Mouse (Mus musculus) erythroid progenitor cell, adult 5-6 weeks (primary cell): ENCODE data around the gene Fga. TPM values are rescaled to one million over a fixed set of nuclear protein-coding genes. Genes with fewer than 3 reads are reported as not detected.

Source experiments
- ATAC-seq: replicated peaks from 2 replicates; pipeline ENCODE4 v1.8.0; 2016; ENCODE audit warnings: moderate number of reproducible peaks, mild to moderate bottlenecking, moderate TSS enrichment, inconsistent platforms; ENCODE audit not compliant: poor library complexity, low FRiP score, severe bottlenecking
- total RNA-seq, 2 experiments: library from RNA; stranded (forward) in 1 of 2; stranded (reverse) in 1 of 2; fragments of 150-400 nt in 1 of 2; fragments of 186-747, 209-891 nt in 1 of 2; gene quantifications; 2 replicates each; pipeline versions ENCODE4 v1.2.3 to v1.2.4; 2015 to 2017; ENCODE audit warnings: low replicate concordance in 2 of 2

Fga gene
- not detected in 2 replicates for total RNA-seq (2015; ENCODE audit: low replicate concordance)
- total RNA-seq (2017; ENCODE audit: low replicate concordance) = not detected in 2 replicates

DNA sequence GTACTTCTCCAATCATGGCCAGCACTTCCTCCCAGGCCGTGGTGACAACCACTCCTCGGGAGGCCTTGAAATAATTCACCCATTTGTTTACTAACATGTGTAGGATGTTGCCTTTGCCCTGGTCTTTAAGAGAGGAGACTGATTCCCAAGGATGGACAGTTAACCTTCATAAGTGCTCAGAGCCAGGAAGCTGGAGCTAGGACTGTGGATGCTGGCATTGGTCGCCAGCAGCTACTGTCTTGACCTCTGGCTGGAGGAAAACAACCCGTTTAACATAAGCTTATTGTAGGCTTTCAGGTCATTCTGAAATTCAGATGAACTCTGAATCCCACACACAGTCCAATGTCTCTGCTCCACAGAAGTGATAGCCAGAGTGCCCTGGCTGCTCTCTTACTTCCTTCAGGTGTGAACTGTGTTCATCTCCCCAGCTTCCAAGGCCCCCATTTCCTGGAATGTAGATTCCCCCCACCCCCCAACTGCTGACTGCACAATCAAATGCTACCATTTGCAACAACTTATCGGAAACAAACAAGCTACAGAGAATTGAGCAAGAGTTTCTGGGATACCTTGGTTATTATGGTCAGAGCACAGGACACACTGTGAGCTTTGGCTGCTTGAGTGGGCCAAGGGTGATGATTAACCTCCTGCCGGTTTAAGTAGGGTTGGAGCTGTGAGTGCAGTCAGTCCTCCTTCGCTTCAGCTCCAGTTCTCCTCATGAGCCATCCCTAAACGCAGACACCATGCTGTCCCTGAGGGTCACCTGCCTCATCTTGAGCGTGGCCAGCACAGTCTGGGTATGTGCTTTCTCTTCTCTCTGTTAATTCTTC is at the start of gene Fga:
Gene Fga (plus strand): TSS at position 602 of the 827 bp plus-strand sequence.
- no peak for ATAC-seq

DNA sequence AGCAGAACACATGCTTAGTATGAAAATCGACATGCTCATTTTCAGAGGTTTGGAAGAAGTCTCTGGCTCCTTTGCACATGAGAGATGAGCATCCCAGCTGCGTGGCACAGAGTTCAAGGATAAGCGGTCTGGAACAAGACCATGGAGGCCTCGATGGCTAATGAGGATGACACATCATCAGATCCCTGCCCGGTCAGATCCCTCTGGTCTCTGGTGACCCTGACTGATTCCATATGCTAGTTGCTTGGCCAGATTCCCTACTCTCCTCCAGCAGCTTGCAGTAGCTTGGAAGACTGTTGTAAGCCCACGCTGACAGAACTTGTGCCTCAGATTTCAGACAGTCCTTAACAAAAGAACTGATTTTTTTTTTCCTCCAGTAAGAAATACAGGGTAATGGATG is 45.1 kb upstream of the Fga start:
- ATAC-seq = no peak

DNA sequence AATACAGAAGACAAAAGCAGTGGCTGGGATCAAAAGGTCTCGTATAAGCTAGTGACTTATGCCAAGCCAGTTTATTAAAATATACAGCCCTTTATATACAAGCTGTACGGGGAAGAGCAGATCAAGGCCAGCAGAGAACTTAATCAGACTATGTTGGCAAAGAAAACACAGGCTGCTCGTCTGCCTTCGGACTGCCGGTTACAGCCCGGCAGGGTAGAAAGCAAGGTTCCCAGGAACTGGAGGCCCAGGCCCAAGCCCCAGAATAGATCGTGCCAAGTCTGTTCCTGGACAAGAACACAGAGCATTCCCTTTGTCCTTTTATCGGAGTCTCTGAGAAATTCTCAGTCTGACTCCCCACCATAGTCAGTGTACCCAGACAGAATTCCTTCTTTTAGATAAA is 44.0 kb upstream of the Fga start:
- no peak for ATAC-seq

- no peak for ATAC-seq
Measured at GRCm38 (mm10) chr3:82984840-82985239, 41.0 kb upstream of the Fga start.

GRCm38 (mm10) chr3:82991963-82992362 is 33.9 kb upstream of the Fga start:
- no peak for ATAC-seq

DNA sequence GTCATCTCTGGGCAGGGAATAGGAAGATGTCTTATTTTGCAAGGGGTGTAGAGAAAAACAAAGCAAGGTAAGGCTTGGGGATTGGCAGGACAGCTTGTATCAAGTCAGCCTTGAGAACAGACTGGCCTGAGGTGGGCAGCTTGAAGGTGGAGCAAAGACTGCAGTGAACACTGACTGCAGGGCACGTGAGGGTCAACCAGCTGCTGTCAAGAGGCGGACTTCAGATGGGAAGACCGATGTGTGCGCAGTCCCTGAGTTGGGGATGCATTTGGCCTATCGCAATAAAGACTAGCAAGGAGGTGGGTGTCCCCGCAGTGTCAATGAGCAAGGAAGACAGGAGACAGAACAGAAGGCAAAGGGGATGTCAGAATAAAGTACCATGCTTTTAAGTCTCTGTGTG is 32.9 kb upstream of the Fga start:
- ATAC-seq = no peak

- ATAC-seq = no peak
Measured at GRCm38 (mm10) chr3:82995368-82995767, 30.5 kb upstream of the Fga start.

DNA sequence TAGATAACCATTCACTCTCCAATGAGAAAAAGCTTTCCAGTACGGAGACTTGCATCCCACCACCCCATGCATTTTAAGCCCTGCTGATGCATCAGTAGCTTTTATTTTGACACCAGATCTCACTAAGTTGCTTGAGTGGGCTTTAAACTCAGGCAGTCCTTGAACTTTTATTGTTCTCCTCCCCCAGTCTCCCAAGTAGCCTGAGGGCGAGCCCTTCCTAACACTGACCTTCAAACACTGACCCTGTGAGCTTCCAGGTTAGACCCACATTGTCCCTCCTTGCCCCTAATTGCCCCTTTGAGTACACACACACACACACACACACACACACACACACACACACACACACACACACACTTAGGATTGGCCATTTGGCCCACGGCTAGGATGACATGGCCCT is 29.2 kb upstream of the Fga start:
- no peak for ATAC-seq

- ATAC-seq = no peak
Measured at GRCm38 (mm10) chr3:82998772-82999463, 27.0 kb upstream of the Fga start.

- ATAC-seq = no peak
Measured at GRCm38 (mm10) chr3:82999995-83000394, 25.9 kb upstream of the Fga start.

GRCm38 (mm10) chr3:83002191-83002590 is 23.7 kb upstream of the Fga start:
- ATAC-seq = no peak

GRCm38 (mm10) chr3:83003068-83003467 is 22.8 kb upstream of the Fga start:
- no peak for ATAC-seq

GRCm38 (mm10) chr3:83004801-83005200 is 21.1 kb upstream of the Fga start:
- no peak for ATAC-seq

DNA sequence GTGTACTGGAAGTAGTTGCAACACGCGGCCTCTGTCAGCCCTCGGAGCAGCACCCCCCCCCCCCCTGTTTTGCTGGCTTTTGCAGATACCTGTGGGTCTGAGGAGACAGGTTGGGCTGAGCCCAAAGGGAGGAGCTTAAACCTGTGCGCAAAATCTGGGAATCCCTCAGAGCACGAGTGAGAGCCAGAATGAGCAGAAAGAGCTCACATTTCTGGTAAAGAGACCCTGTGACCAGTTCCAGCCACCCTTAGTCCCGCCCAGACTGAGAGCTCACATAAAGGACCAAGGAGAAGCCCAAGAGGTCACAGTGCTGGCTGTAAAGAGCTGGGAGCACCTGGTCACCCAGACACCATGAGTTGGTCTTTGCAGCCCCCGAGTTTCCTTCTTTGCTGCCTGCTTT is 18.3 kb upstream of the Fga start, which contains the start of gene Fgg:
Gene Fgg (plus strand): TSS at position 168 of the 400 bp plus-strand sequence.
- no peak for ATAC-seq

GRCm38 (mm10) chr3:83010291-83010690 is 15.6 kb upstream of the Fga start:
- ATAC-seq = no peak

DNA sequence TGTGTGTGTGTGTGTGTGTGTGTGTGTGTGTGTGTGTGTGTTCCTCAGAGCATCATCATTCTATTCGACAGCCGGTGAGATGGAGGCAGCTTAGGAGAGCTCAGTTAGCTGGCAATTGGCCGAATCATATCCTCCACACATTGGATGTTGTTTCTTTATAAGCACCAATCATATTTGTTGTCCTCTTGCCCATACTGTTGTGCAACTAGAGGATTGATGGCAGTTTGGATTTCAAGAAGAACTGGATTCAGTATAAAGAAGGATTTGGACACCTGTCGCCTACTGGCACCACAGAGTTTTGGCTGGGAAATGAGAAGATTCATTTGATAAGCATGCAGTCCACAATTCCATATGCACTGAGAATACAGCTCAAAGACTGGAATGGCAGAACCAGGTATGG is 14.7 kb upstream of the Fga start:
- no peak for ATAC-seq

- ATAC-seq = no peak
Measured at GRCm38 (mm10) chr3:83011565-83011964, 14.3 kb upstream of the Fga start.

DNA sequence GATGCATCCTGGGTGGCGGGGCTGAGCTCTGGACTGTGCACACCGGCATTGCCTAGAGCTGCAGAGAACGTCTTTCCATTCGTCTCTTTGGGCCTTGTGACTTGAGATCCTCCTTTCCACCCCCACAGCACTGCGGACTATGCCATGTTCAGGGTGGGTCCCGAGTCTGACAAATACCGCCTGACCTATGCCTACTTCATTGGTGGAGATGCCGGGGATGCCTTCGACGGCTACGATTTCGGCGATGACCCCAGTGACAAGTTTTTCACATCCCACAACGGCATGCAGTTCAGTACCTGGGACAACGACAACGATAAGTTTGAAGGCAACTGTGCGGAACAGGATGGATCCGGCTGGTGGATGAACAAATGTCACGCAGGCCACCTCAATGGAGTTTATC is 13.2 kb upstream of the Fga start:
- no peak for ATAC-seq

DNA sequence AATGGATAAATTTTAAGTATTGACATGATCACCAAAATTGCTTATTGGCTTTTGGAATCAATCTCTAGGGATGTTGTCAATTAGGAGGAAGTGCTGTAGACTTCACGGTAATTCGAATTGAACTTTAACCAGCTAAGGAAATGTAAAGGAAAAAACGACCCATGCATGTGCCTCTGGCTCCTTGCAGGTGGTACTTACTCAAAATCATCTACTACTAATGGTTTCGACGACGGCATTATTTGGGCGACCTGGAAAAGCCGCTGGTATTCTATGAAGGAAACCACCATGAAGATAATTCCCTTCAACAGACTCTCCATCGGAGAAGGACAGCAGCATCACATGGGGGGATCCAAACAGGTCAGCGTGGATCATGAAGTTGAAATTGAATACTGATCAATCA is 11.9 kb upstream of the Fga start:
- ATAC-seq = no peak

DNA sequence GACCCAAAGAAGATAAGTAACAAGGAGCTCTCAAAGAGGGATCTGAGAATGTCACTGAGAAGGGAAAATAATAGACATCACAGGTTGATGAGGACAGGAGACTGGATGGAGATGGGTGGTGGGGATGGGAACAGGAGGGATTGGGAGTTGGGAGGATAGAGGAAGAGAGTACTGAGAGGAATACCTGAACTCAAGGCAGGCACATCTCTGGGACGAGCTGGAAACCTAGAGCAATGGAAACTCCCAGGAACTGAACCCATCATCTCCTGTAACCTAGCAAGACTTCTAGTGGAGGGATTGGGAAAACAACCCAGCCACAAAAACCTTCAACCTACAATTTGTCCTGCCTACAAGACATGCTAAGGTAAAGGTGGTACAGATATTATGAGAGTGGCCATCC is 9.6 kb upstream of the Fga start:
- ATAC-seq = no peak

DNA sequence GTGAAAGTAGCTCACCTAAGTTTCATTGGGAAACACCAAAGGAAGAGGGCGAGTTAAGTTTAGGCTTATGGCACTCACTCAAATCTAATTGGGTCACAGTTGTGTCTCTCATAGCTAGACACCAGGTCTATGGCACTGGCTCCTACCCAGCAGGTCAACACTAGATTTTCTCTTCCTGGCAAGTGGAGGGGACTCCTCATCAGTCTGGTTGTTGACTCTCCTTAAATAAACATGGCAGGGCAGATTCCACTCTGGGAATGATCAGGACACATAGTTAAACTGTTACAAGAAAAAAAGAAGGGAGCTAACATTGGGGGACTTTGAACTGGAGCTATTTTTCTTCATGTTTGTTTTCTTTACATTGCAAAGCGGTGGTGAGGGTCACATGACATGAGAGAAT is 5.5 kb upstream of the Fga start:
- ATAC-seq = no peak
